Mouse (Mus musculus): Measurements from ENCODE around the gene Mex3b. TPM values are rescaled to one million over a fixed set of nuclear protein-coding genes. Genes with fewer than 3 reads are reported as not detected.

Mex3b gene
- polyA plus RNA-seq (2015; fragmentation: Illumina TruSeq; extraction: RNeasy Lipid Tissue Mini Kit (QIAGEN cat#74804); ENCODE audit: low read depth, low replicate concordance), result 9.6 TPM

GRCm38 (mm10) chr7:82867271-82868121 is at the start of gene Mex3b:
Gene Mex3b (plus strand): TSS chr7:82867333.

Other genes with a start within 250 kb of the Mex3b start
- gene Saxo2, start 218.8 kb upstream of the Mex3b start, polyA plus RNA-seq (2015; fragmentation: Illumina TruSeq; extraction: RNeasy Lipid Tissue Mini Kit (QIAGEN cat#74804); ENCODE audit: low read depth, low replicate concordance), result 16.7 TPM
- gene Efl1, start 218.7 kb upstream of the Mex3b start, polyA plus RNA-seq (2015; fragmentation: Illumina TruSeq; extraction: RNeasy Lipid Tissue Mini Kit (QIAGEN cat#74804); ENCODE audit: low read depth, low replicate concordance), result 8.8 TPM

Measured in brain, adult 10 weeks (tissue).